Mouse (Mus musculus): ENCODE results near the gene Srpk2. TPM values are rescaled to one million over a fixed set of nuclear protein-coding genes. Genes with fewer than 3 reads are reported as not detected.

Gene Srpk2
- polyA plus RNA-seq, 1 experiment = 65.1 TPM

- TF ChIP-seq POLR2A (IDR thresholded peaks at IDR 0.05; ENCODE audit: borderline replicate concordance, extremely low read depth, insufficient read depth, insufficient read length, poor library complexity, severe bottlenecking) (no peak), CTCF (IDR thresholded peaks at IDR 0.05; ENCODE audit: borderline replicate concordance, extremely low read depth, insufficient read depth, insufficient read length) (no peak)
- DNase-seq (ENCODE audit: low read depth) = no peak
These were observed 13.0 kb upstream of the Srpk2 start for GRCm38 (mm10) chr5:23697457-23697856.

GRCm38 (mm10) chr5:23683431-23683830 is 986 bp downstream of the Srpk2 start:
- no peak for DNase-seq (ENCODE audit: low read depth)
- TF ChIP-seq POLR2A (IDR thresholded peaks at IDR 0.05; ENCODE audit: borderline replicate concordance, extremely low read depth, insufficient read depth, insufficient read length, poor library complexity, severe bottlenecking) (no peak), CTCF (IDR thresholded peaks at IDR 0.05; ENCODE audit: borderline replicate concordance, extremely low read depth, insufficient read depth, insufficient read length) (no peak)

GRCm38 (mm10) chr5:23679006-23679405 is 5.4 kb downstream of the Srpk2 start:
- no peak for TF ChIP-seq CTCF (IDR thresholded peaks at IDR 0.05; ENCODE audit: borderline replicate concordance, extremely low read depth, insufficient read depth, insufficient read length)
- DNase-seq (ENCODE audit: low read depth) = no peak

DNA sequence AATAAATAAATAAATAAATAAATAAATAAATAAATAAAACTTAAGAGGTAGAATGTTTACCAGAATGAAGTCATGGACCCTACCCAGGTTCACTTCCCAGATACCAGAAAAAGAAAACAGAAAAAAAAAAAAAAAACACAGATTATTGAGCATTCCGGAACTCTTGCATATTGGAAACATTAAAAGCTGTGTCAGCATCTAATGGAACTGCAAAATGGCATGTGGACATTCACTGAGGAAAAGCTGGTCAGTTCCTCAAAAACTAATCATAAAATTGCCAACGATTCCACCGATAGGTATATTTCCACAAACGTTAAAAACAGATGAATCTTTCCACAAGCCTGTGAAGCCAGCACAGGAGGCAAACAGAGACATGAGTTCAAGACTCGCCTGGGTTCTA is 6.5 kb downstream of the Srpk2 start:
- no peak for TF ChIP-seq CTCF (IDR thresholded peaks at IDR 0.05; ENCODE audit: borderline replicate concordance, extremely low read depth, insufficient read depth, insufficient read length)
- no peak for TF ChIP-seq POLR2A (IDR thresholded peaks at IDR 0.05; ENCODE audit: borderline replicate concordance, extremely low read depth, insufficient read depth, insufficient read length, poor library complexity, severe bottlenecking)
- DNase-seq (ENCODE audit: low read depth) = no peak

GRCm38 (mm10) chr5:23677072-23677453 is 7.4 kb downstream of the Srpk2 start:
- DNase-seq (ENCODE audit: low read depth) = no peak
- TF ChIP-seq CTCF (IDR thresholded peaks at IDR 0.05; ENCODE audit: borderline replicate concordance, extremely low read depth, insufficient read depth, insufficient read length) (no peak), POLR2A (IDR thresholded peaks at IDR 0.05; ENCODE audit: borderline replicate concordance, extremely low read depth, insufficient read depth, insufficient read length, poor library complexity, severe bottlenecking) (no peak)

- TF ChIP-seq CTCF (IDR thresholded peaks at IDR 0.05; ENCODE audit: borderline replicate concordance, extremely low read depth, insufficient read depth, insufficient read length) (no peak), POLR2A (IDR thresholded peaks at IDR 0.05; ENCODE audit: borderline replicate concordance, extremely low read depth, insufficient read depth, insufficient read length, poor library complexity, severe bottlenecking) (no peak)
- DNase-seq (ENCODE audit: low read depth) = peak; percentile 73
These were observed 8.0 kb downstream of the Srpk2 start for GRCm38 (mm10) chr5:23676156-23677071.

DNA sequence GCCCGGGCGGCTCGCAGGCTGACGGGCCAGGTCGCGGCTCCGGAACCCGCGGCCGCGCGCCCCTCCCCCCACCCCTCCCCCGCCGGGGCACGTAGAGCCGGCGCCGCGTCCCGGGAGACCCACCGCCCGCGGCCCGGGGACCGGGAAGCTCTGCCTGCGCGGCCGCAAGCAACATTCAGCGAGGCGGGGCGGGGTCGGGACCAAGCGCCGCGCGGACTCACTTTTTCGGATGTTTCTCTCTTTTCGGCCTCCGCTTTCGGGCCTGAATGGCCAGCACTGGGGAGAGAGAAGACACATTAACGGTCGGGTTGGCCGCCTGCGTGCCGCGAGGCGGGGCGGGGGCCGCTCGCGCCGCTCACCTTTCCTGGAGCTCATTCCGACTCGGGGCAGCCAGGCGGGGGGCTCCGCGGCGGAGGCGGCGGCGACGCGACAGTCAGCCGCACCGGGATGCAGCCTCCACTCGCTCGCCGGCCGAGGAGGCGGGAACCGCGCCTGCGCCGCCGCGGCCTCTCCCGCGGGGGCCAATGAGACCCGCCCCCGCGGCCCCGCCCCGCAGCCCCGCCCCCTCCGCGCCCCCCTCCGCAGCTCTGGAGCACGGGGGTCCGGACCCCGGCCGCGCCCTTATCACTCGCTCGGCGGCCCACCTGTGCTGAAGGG is 8.8 kb downstream of the Srpk2 start:
- DNase-seq (ENCODE audit: low read depth) = peak; percentile 89

DNA sequence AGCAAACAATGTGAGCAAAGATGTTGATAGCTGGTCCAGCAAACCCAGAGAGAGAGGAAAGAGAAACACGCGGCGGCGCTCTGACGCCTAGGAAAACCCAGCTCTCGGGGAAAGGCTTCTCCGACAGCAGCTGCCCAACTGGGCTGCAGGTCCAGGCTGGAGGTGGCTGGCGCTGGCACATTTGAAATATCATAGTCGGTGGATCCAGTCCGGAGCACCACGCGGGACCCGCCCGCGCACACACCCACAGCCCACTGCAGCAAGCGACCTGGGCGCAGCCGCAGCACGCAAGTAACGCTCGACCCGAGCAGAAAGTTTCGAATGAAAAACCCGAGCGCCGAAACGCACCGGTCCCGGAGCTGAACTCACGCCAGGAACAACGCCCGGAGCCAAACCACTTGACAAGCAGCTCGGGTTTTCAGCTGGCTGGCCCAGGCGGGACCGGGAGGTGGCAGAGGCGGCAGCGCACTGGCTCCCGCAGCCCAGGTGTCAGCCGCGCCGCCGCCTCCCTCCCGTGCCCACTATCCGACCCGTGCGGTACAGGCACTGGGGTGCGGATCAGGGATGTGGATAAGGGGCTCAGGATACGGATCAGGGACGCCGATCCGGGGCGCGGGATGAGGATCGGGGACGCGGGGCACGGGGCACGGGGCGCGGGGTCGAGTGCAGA is 9.5 kb downstream of the Srpk2 start:
- peak; percentile 87 for DNase-seq (ENCODE audit: low read depth)
- TF ChIP-seq CTCF (IDR thresholded peaks at IDR 0.05; ENCODE audit: borderline replicate concordance, extremely low read depth, insufficient read depth, insufficient read length) (peak; percentile 17; the same call in 1 of the 2 replicates), POLR2A (IDR thresholded peaks at IDR 0.05; ENCODE audit: borderline replicate concordance, extremely low read depth, insufficient read depth, insufficient read length, poor library complexity, severe bottlenecking) (no peak)

More for the DNA sequence above, 8.8 kb downstream of the Srpk2 start:
- TF ChIP-seq CTCF (IDR thresholded peaks at IDR 0.05; ENCODE audit: borderline replicate concordance, extremely low read depth, insufficient read depth, insufficient read length) (no peak), POLR2A (IDR thresholded peaks at IDR 0.05; ENCODE audit: borderline replicate concordance, extremely low read depth, insufficient read depth, insufficient read length, poor library complexity, severe bottlenecking) (peak; percentile 93)

DNA sequence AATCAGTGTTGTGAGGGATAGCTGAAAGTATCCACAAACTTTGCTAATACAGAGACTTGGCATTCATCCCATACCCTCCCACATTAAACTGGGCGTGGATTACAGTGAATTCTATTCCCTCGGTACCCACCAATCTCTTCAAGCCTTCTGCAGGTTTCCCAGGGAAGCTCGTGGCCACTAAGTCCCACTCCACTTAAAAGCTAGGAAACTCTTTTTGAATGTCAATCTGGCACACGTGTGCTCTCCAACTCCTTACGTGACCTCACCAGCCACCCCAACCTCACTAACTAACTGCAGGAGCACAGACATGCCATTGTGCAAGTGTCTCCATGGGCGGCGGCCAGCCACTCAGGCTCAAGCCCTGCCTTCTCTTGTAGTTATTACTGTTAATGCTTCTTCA is 12.3 kb downstream of the Srpk2 start:
- DNase-seq (ENCODE audit: low read depth) = peak; percentile 60
- TF ChIP-seq POLR2A (IDR thresholded peaks at IDR 0.05; ENCODE audit: borderline replicate concordance, extremely low read depth, insufficient read depth, insufficient read length, poor library complexity, severe bottlenecking) (no peak), CTCF (IDR thresholded peaks at IDR 0.05; ENCODE audit: borderline replicate concordance, extremely low read depth, insufficient read depth, insufficient read length) (no peak)

DNA sequence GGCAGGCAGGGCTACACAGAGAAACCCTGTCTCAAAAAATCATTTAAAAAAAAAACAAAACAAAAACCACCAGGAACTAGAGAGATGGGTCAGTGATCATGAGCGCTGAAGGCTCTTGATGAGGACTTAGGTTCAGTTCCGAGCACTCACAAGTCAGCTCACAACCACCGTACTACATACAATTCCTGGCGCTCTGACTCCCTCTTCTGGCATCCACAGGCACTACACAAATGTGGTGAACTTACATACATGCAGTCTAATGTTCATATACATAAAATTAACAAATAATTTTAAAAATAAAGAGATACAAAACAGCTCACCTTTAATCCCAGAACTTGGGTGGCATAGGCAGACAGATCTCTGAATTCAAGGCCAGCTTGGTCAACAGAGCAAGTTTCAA is 13.5 kb downstream of the Srpk2 start:
- TF ChIP-seq POLR2A (IDR thresholded peaks at IDR 0.05; ENCODE audit: borderline replicate concordance, extremely low read depth, insufficient read depth, insufficient read length, poor library complexity, severe bottlenecking) (no peak), CTCF (IDR thresholded peaks at IDR 0.05; ENCODE audit: borderline replicate concordance, extremely low read depth, insufficient read depth, insufficient read length) (peak; percentile 7; the same call in 1 of the 2 replicates)
- DNase-seq (ENCODE audit: low read depth) = no peak

DNA sequence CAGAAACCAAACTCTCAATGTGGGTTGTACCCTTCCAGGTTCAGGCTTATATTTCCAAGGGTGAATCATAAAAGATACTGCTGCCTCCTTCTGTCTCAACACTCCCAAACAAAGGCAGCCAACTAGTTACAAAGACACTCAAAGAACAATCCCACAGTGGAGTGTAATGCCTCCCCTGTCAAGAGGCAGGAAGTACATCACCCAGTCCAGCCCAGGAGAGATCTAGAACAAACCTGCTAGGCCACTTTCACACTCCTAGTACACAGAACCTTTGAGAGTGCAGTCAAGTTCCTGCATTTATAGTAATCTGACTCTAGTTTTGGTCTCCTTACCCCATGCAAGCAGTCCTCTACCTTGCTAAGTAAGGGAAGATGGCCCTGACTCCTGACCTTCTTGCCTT is 18.5 kb downstream of the Srpk2 start:
- no peak for TF ChIP-seq POLR2A (IDR thresholded peaks at IDR 0.05; ENCODE audit: borderline replicate concordance, extremely low read depth, insufficient read depth, insufficient read length, poor library complexity, severe bottlenecking)
- TF ChIP-seq CTCF (IDR thresholded peaks at IDR 0.05; ENCODE audit: borderline replicate concordance, extremely low read depth, insufficient read depth, insufficient read length) = no peak
- no peak for DNase-seq (ENCODE audit: low read depth)

Measured in brain, embryonic 14.5 days (tissue).